Mouse (Mus musculus) neural tube, embryonic 14.5 days (tissue): ENCODE measurements around the gene Rab31. TPM values are rescaled to one million over a fixed set of nuclear protein-coding genes. Genes with fewer than 3 reads are reported as not detected.

Source experiments
- ATAC-seq: fragments of 200-750 bp; cut with Nextera tagmentation; 2 replicates; pipeline ENCODE4 v1.8.0; 2017; ENCODE audit warnings: low read depth, mild to moderate bottlenecking, moderate TSS enrichment, moderate library complexity
- H3K27ac ChIP-seq: fragments of 300-500 bp; sonication (generic); 2 replicates; pipeline ENCODE4 v1.5.1; 2014; ENCODE audit warnings: low read depth, mild to moderate bottlenecking, control low read depth, low read length, moderate library complexity, mixed read lengths
- H3K27me3 ChIP-seq: fragments of 300-500 bp; sonication (generic); 2 replicates; pipeline ENCODE4 v1.6.1; 2014; ENCODE audit warnings: low read length; ENCODE audit not compliant: control insufficient read depth, insufficient read depth
- H3K36me3 ChIP-seq: fragments of 300-500 bp; sonication (generic); 2 replicates; pipeline ENCODE4 v1.6.1; 2014; ENCODE audit warnings: low read length, mixed read lengths; ENCODE audit not compliant: control insufficient read depth, insufficient read depth
- H3K4me1 ChIP-seq: fragments of 300-500 bp; sonication (generic); 2 replicates; pipeline ENCODE4 v1.6.1; 2014; ENCODE audit warnings: low read length; ENCODE audit not compliant: control insufficient read depth, insufficient read depth
- H3K4me2 ChIP-seq: fragments of 300-500 bp; sonication (generic); 2 replicates; pipeline ENCODE4 v1.6.1; 2014; ENCODE audit warnings: mild to moderate bottlenecking, low read depth, low read length, control low read depth
- H3K4me3 ChIP-seq: fragments of 300-500 bp; sonication (generic); 2 replicates; pipeline ENCODE4 v1.5.1; 2014; ENCODE audit warnings: low read depth, low read length, control low read depth, mixed read lengths
- H3K9ac ChIP-seq: fragments of 300-500 bp; sonication (generic); replicated peaks from 2 replicates; pipeline ENCODE4 v1.6.1; 2014; ENCODE audit warnings: low read depth, mild to moderate bottlenecking, control low read depth, low read length, mixed read lengths
- H3K9me3 ChIP-seq: fragments of 300-500 bp; sonication (generic); 2 replicates; pipeline ENCODE4 v1.6.1; 2016; ENCODE audit warnings: low read length; ENCODE audit not compliant: control insufficient read depth
- WGBS: fragments of 180-500 bp; shearing (Covaris S2); extraction: QIAGEN DNeasy Blood & Tissue Kit; methylation state at CpG from one replicate; pipeline ENCODE4 v1.1.7; 2014; 5-methylcytosine and 5-hydroxymethylcytosine counted together
- polyA plus RNA-seq: library from polyadenylated mRNA; unstranded; fragments of >200 nt; fragmentation: Nextera tagmentation; extraction: Ambion mirVana; gene quantifications from 2 replicates; pipeline ENCODE4 v1.2.1, GENCODE M21; 2014

Gene Rab31
- polyA plus RNA-seq, 1 experiment from 2014 or later: 70.8 TPM

DNA sequence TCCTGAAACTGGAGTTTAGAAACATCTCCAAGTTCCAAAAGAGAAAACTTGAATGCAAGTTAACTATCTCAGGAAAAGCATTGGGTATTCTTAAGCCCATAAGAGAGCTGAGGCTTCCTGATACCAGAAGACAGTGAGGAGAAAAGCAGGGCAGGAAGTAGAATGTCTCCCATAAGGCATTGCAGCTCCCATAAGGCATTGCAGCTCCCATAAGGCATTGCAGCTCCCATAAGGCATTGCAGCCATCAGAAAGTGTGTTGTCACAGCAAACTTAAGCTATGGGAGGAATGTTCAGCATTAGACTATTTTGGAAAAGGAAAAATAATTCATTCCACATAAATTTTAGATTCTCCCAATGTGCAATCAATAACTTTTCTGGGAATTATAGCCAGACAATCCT, 51.2 kb downstream of the Rab31 start:
- no peak for ATAC-seq
- no peaks in the 10 kb centered on the region for H3K4me1 ChIP-seq
- H3K9me3 ChIP-seq: no peaks in the 10 kb centered on the region
- H3K27ac ChIP-seq: no peak overlapping the region
- H3K36me3 ChIP-seq: no peaks in the 10 kb centered on the region
- no peak overlapping the region for H3K4me3 ChIP-seq
- H3K9ac ChIP-seq: no peak overlapping the region
- H3K27me3 ChIP-seq: no peaks in the 10 kb centered on the region
- no peak overlapping the region for H3K4me2 ChIP-seq

DNA sequence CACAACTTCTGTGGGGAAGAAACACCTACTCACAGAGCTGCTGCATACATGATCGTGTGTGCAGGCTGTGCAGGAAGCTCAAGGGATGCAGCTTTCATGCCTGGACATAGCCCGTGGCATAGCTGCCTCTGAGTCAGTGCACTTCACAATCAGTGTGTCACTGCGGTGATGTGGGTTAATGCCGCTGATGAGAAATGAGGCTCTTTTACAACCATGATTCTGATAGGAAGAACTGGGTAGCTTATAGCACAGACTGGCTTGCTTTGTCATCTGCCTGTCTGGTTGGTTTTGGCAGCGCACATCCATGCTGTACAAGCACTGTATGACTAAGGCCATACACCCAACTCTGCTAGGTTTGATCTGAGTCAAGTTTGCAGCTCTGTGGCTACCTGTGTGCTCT, 52.7 kb downstream of the Rab31 start:
- Histone ChIP-seq H3K4me3 (no peak overlapping the region), H3K27ac (no peak overlapping the region), H3K4me1 (no peaks in the 10 kb centered on the region), H3K36me3 (no peaks in the 10 kb centered on the region), H3K4me2 (no peak overlapping the region), H3K9ac (no peak overlapping the region), H3K9me3 (no peaks in the 10 kb centered on the region), H3K27me3 (no peaks in the 10 kb centered on the region)
- 96% methylated on average over 5 of the region's 5 CpGs for WGBS
- ATAC-seq: no peak

DNA sequence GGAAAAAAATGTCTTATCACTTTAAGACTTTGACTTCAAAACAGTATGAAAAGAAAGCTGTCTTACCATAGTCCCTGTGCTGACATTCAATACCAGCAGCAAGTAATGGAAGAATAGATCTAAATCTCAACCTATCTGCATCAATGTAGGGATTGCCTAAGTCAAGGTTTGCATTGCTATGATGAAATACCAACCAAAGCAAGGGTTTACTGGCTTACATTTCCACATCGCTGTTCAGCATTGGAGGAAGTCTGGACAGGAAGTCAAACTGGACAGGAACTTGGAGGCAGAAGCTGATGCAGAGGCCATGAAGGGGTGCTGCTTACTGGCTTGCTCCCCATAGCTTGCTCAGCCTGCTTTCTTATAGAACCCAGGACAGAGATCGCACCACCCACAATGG, 54.0 kb downstream of the Rab31 start:
- no peaks in the 10 kb centered on the region for H3K36me3 ChIP-seq
- no peaks in the 10 kb centered on the region for H3K4me1 ChIP-seq
- ATAC-seq: no peak
- no peaks in the 10 kb centered on the region for H3K9me3 ChIP-seq
- WGBS: 93% methylated on average over 2 of the region's 2 CpGs
- H3K27me3 ChIP-seq: no peaks in the 10 kb centered on the region
- H3K27ac ChIP-seq: no peak overlapping the region
- no peak overlapping the region for H3K4me2 ChIP-seq
- H3K9ac ChIP-seq: no peak overlapping the region
- H3K4me3 ChIP-seq: no peak overlapping the region

DNA sequence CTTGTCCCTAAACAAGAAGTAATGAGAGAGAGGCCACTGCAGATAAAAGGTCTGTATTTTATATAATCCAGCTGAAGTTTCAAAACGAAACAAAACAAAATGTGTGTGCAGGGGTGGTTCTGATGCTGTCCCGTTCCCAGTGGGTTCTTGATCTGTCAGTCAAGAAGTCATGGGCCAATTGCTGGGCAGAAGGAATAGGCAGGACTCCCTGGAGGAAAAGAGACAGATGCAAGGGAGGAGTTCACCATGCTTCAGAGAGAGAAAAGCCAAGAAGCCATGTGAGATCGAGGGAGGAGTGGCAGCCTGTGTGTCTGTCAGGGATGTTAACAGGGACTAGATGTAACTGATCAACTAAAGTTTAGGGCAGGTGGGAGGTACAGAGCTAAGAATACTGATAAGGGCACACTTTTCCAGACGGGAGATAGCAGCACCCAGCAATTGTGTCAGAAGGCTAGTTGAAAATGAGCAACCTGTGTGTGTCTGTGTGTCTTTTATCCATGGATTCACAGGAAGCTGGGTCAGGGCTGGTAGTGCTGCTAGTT, 54.8 kb downstream of the Rab31 start:
- WGBS: 89% methylated on average over 4 of the region's 4 CpGs
- Histone ChIP-seq H3K4me3 (no peak overlapping the region), H3K27ac (no peak overlapping the region), H3K27me3 (no peaks in the 10 kb centered on the region), H3K9me3 (no peaks in the 10 kb centered on the region), H3K36me3 (no peaks in the 10 kb centered on the region), H3K9ac (no peak overlapping the region), H3K4me1 (no peaks in the 10 kb centered on the region), H3K4me2 (no peak overlapping the region)
- no peak for ATAC-seq

DNA sequence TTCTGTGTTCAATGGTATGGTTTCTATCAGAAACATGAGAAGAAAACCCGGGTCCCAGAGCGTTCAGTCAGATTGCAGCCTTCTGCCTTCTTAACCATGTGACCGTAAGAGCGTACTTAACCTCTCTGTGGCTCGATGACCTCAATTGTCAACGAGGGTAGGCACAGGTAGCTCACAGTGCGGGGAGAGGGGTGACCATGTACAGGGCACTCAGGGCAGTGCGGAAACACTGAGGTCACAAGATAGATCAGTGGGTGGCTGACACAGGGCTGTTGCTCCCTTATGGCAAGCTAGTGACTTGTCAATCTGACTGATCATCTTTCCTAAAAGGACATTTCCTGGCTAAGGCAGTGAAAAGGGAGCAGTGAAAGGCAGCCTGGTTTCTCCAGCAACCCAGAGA, 58.5 kb downstream of the Rab31 start:
- Histone ChIP-seq H3K4me3 (no peak overlapping the region), H3K27ac (no peak overlapping the region), H3K9me3 (no peaks in the 10 kb centered on the region), H3K4me2 (no peak overlapping the region), H3K4me1 (no peaks in the 10 kb centered on the region), H3K36me3 (no peaks in the 10 kb centered on the region), H3K27me3 (no peaks in the 10 kb centered on the region), H3K9ac (no peak overlapping the region)
- ATAC-seq: no peak
- WGBS: 77% methylated on average over 8 of the region's 8 CpGs

DNA sequence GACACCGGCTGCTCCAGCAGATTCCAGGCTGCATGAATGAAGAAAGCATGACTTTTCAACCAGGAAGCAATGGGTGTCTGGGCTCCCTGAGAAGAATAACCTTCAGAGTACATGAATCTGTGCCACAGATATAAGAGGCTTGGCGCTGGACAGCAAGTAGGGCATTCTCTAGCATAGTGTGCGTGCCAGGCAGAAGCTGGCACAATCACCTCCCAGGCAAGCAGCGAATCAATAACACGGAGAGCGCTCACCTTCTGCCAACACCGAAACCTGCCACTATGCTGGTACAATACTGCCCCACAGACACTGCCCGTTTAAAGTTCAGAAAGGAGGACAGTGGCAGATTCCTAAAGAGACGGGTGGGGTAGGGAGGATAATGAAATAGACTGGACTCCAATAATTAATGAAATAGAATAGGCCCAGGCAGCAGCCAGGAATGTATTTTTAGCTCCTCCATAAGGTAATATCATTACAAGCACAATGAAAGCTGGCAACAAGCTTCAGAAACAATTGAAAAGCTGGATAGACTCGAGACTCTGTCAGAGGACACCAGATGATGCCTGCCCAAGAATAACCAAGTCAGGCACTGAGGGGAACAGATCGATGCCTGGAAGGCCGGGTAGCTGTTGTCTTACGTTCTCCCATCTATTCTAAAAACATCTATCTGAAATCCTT, 59.6 kb downstream of the Rab31 start:
- ATAC-seq: no peak
- Histone ChIP-seq H3K4me3 (no peak overlapping the region), H3K27me3 (no peaks in the 10 kb centered on the region), H3K36me3 (no peaks in the 10 kb centered on the region), H3K27ac (no peak overlapping the region), H3K9ac (no peak overlapping the region), H3K9me3 (no peaks in the 10 kb centered on the region), H3K4me1 (no peaks in the 10 kb centered on the region), H3K4me2 (no peak overlapping the region)
- 90% methylated on average over 13 of the region's 13 CpGs for WGBS

DNA sequence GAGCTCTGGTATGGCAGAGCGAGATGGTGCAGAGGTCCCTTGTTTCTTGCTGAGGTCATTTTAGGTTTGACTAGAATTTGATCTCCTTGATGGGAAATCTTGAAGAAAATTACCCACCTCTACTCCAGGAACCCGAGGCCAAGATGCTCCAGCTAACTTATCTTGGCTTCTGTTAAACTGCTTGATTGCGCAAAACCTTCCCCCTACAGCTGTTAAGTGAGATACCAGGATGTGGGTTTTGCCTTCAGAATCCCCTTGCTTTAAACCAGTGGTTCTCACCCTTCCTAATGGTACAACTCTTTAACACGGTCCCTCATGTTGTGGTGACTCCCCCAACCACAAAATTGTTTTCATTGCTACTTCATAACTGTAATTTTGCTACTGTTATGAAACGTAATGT, 60.8 kb downstream of the Rab31 start:
- H3K4me2 ChIP-seq: no peak overlapping the region
- WGBS: 98% methylated on average over 5 of the region's 5 CpGs
- no peaks in the 10 kb centered on the region for H3K27me3 ChIP-seq
- no peaks in the 10 kb centered on the region for H3K4me1 ChIP-seq
- H3K36me3 ChIP-seq: no peaks in the 10 kb centered on the region
- no peak for ATAC-seq
- no peak overlapping the region for H3K4me3 ChIP-seq
- H3K9me3 ChIP-seq: no peaks in the 10 kb centered on the region
- H3K27ac ChIP-seq: no peak overlapping the region
- H3K9ac ChIP-seq: no peak overlapping the region

DNA sequence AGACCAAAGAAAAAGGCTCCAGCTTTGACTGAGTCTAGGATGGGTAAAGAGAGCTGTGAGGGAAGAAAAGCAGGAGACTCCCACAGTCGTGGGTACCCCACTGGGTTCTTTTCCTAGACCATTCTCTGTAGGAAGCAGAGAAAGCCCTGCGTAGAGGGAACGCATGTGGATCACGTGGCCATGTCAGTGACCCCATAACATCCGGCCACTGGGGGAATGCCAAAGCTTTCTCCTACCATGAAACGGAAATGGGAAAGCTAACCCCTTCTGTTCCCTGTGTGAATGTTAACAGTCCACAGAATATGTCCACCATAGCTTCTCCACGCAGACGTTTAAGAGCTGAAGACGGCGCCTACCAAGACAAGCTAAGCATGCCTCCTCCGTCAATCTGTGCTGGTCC, 62.0 kb downstream of the Rab31 start:
- Histone ChIP-seq H3K9ac (no peak overlapping the region), H3K36me3 (no peaks in the 10 kb centered on the region), H3K9me3 (no peaks in the 10 kb centered on the region), H3K4me2 (no peak overlapping the region), H3K4me3 (no peak overlapping the region), H3K4me1 (no peaks in the 10 kb centered on the region), H3K27me3 (no peaks in the 10 kb centered on the region), H3K27ac (no peak overlapping the region)
- 90% methylated on average over 11 of the region's 11 CpGs for WGBS
- ATAC-seq: no peak

DNA sequence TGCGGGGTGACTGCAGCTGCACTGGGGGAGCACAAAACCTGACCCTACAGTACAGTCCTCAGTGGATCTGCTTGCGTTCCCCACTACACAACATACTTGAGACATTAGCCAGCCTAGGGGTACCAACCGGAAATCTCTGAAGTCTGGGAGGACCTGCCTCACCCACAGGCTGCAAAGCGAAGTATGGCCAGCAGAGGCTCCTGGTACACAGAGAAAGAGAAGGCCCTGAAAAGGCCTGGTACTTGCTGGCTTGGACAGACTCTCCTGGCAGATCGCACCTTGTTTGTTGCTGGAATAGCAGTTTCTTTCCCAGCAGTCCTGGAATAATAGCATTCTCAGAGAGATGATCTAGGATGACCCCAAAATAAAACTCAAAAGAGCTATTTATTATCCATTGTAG, 66.3 kb downstream of the Rab31 start:
- Histone ChIP-seq H3K4me3 (no peak overlapping the region), H3K9ac (no peak overlapping the region), H3K27me3 (no peaks in the 10 kb centered on the region), H3K36me3 (no peaks in the 10 kb centered on the region), H3K4me1 (peaks cover 3% of the 10 kb centered on the region; the same call in 1 of the 2 replicates), H3K27ac (no peak overlapping the region), H3K9me3 (no peaks in the 10 kb centered on the region), H3K4me2 (no peak overlapping the region)
- ATAC-seq: no peak
- 79% methylated on average over 5 of the region's 5 CpGs for WGBS
